Mouse (Mus musculus) kidney, adult 11 months (tissue): ENCODE measurements around the gene 9230110F15Rik.
"Not testable (repeated sequence)": the region's sequence is repeated elsewhere in the genome, so short reads cannot be mapped to it uniquely, and the experiment has no call there.

Experiments used
- DNase-seq: peaks from one replicate; pipeline ENCODE4 v3.0.0; 2022

Gene 9230110F15Rik

DNA sequence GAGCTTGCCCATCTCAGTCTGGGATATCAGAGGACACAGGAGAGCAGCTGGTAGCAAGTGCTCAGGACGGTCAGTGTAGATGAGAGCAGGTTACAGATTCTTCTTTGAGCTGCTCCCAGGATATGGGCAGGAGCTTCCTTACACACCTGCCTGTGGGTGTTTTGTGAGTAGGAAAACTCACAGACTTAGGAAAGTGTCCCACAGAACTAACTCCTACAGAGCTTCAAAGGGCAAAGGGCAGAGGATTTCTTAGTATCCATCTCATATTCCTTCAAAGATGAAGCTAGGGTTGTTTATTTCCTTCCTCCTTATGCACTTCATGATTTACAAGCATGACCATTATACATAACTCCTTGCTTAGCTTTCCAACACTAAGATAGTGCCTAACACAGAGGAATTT is at the start of gene 9230110F15Rik:
Gene 9230110F15Rik (minus strand): TSS at position 101 of the 400 bp plus-strand sequence.
- DNase-seq: no peak

DNA sequence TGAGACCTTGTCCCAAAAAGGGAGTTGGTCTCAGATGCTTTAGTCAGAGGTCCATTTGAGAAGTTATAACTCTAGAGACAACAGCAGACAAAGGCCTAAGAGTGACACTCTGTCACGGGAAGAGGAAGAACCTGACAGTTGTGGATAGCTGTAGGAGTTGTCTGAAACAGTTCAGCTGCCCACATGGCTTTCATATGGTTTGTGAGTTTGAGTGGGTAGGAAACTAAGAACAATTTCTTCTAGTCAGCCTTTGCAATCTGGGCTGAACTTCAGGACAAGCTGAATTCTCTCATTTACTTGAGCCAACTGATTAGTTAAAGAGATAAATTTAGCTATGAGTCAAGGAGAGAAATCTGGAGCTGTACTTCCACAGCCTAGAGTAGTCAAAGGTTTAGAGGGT is 49.2 kb upstream of the 9230110F15Rik start:
- DNase-seq: not testable (repeated sequence)

DNA sequence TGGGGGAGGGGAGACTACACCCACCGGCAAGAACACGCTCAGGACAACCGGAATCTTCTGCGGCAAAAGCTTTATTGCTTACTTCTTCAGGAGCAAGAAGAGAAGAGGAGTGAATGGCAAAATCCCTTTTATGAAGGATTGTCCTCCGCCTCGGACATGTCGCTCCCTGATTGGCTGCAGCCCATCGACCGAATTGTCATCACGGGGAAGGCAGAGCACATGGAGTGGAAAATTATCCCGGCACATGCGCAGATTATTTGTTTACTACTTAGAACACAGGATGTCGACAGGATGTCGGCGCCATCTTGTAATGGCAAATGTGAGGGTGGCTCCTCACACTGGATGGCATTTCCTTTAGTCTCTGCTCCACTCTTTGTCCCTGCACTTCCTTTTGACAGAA is 26.1 kb downstream of the 9230110F15Rik start:
- DNase-seq: not testable (repeated sequence)

DNA sequence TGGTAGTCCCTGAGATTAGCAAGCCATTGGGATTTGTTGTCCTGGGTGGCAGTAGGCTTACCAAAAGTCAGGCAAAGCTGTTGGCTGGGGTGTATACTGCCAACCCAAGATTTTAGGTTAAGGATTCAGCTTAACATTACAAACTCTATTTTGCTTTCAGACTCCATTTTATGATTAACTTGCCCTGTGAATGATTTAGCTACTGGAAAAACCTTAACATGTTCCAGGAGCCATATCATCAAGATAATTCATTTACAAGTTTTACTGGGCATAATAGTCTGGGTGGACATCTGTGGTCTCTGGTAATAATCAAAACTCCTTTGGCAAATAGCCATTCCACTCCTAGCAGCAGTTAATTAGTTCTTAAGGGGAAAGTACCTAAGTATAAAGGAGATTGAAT is 45.8 kb downstream of the 9230110F15Rik start:
- DNase-seq: no peak

DNA sequence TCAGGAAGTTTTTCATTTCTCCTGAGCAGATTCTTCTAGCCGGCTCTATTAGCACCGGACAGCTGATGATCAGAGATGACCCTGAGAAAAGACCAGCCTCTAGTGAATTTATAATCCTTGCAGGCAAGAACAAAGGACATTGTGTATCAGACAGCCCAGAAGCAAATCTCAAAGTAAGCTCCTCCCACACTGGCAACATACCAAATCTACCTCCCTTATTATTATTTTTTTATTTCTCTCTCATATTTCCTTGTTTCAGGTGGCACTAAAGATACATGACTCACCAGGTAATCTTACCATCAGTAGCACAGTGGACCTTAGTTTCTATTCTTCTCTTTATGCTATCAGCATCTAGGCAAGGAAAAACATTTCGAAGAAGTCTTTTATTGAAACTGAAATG is 53.9 kb downstream of the 9230110F15Rik start, which contains the start of the genes Gm27235 and D730048I06Rik:
Gene Gm27235 (minus strand): TSS at position 101 of the 400 bp plus-strand sequence.
Gene D730048I06Rik (minus strand): TSS at position 112 of the 400 bp plus-strand sequence.
- no peak for DNase-seq
